Mouse (Mus musculus): ENCODE data around the gene Olfr473. TPM values are rescaled to one million over a fixed set of nuclear protein-coding genes. Genes with fewer than 3 reads are reported as not detected.
"Not testable (repeated sequence)": the region's sequence is repeated elsewhere in the genome, so short reads cannot be mapped to it uniquely, and the experiment has no call there.

Gene Olfr473
- not detected in 2 replicates for polyA plus RNA-seq (2015; fragmentation: Nextera tagmentation; extraction: Ambion mirVana)

DNA sequence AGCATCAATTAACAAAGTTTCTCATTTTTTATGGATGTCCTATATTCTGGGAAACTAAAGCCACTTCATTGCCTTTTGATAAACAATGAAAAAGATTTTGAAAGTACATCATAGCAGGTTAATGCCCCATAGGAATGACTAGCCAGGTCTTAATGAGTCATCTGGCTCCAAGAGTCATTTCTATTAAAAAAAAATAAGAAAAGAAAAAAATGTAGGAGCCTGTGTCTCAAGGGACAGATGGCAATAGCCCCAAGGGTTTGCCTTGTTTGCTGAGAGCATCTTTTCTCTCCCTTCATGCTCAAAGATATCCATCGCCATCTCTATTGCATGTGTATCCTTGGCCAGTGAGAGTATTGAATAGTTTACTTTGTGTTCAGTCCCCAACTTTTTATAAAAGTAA is at the start of gene Olfr473:
Gene Olfr473 (plus strand): TSS at position 301 of the 400 bp plus-strand sequence.
- no peak for ATAC-seq
- Histone ChIP-seq H3K9me3 (ENCODE audit: control insufficient read depth, low read length) (no peaks in the 10 kb centered on the region), H3K9ac (replicated peaks; ENCODE audit: low read depth, low read length) (no peak within 1 kb of the TSS), H3K27ac (ENCODE audit: low read length) (no peak within 1 kb of the TSS), H3K4me3 (replicated peaks; ENCODE audit: low read length) (no peak within 1 kb of the TSS), H3K36me3 (ENCODE audit: control insufficient read depth, insufficient read depth) (no peaks in the 10 kb centered on the region), H3K27me3 (replicated peaks; ENCODE audit: control insufficient read depth, insufficient read depth, low read length) (no peaks in the 10 kb centered on the region), H3K4me1 (replicated peaks; ENCODE audit: control insufficient read depth, insufficient read depth, low read length) (no peaks in the 10 kb centered on the region), H3K4me2 (ENCODE audit: low read length) (no peak within 1 kb of the TSS)
- WGBS: 97% methylated on average over 1 of the region's 1 CpGs

DNA sequence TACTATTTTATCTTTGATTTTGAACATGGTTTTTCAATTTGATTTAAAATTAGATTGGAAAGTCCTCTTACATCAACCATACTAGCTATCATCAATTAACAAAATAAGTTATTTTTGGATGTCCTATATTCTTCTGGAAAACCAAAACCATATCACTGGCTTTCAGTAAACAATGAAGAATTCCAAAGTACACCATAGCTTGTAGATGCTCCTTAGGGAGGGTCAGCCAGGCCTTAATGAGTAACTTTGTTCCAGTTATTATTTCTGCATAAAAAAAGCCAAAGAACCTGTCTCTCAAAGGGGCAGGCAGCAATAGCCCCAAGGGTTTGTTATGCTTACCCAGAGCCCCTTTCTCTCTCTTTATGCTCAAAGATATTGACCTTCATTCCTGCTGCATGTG is 32.6 kb upstream of the Olfr473 start, which contains the start of gene Olfr472:
Gene Olfr472 (plus strand): TSS at position 301 of the 400 bp plus-strand sequence.
- Histone ChIP-seq H3K4me2 (ENCODE audit: low read length) (no peak within 1 kb of the TSS), H3K4me1 (replicated peaks; ENCODE audit: control insufficient read depth, insufficient read depth, low read length) (no peaks in the 10 kb centered on the region), H3K9me3 (ENCODE audit: control insufficient read depth, low read length) (no peaks in the 10 kb centered on the region), H3K27me3 (replicated peaks; ENCODE audit: control insufficient read depth, insufficient read depth, low read length) (no peaks in the 10 kb centered on the region), H3K4me3 (replicated peaks; ENCODE audit: low read length) (no peak within 1 kb of the TSS), H3K36me3 (ENCODE audit: control insufficient read depth, insufficient read depth) (no peaks in the 10 kb centered on the region), H3K27ac (ENCODE audit: low read length) (no peak within 1 kb of the TSS), H3K9ac (replicated peaks; ENCODE audit: low read depth, low read length) (no peak within 1 kb of the TSS)
- no peak for ATAC-seq

DNA sequence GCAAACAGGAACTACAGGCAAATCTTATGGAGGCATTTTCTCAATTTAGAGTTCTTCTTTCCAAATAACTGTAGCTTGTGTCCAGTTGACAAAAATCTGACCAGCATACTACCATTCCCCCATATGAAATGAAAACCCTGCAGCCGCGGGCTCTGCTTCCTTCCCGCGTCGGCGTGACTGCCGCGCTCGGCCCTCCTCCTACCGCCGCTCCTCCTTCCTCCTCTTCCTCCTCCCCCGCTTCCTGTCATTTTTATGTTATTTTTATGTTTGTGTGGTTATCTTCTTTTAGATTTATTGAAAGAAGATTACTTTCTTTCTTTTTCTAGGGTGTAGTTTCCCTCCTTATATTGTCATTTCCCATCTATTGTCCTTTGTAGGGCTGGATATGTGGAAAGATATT is 22.3 kb downstream of the Olfr473 start:
- not testable (repeated sequence) for H3K9me3 ChIP-seq (ENCODE audit: control insufficient read depth, low read length); H3K27me3 ChIP-seq (replicated peaks; ENCODE audit: control insufficient read depth, insufficient read depth, low read length); H3K4me3 ChIP-seq (replicated peaks; ENCODE audit: low read length); H3K4me2 ChIP-seq (ENCODE audit: low read length); H3K9ac ChIP-seq (replicated peaks; ENCODE audit: low read depth, low read length); ATAC-seq; H3K4me1 ChIP-seq (replicated peaks; ENCODE audit: control insufficient read depth, insufficient read depth, low read length); H3K27ac ChIP-seq (ENCODE audit: low read length); H3K36me3 ChIP-seq (ENCODE audit: control insufficient read depth, insufficient read depth)
- WGBS: 96% methylated on average over 12 of the region's 12 CpGs

DNA sequence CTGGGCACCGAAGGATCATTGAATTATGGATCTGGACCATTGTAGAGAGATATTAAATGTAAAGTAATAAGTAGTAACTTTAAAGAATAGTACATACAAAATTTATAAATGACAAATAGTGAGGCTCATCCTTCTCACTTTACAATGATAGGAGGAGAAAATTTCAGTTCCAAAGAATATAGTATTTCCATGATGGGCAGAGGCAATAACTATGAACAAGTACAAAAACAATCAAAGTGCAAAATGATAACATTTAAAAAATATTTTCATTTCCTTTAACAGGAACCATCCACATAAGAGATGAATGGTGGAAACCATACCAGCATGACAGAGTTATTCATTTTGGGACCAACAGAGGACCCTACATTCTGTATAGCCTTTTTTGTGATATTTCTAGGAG is 24.1 kb downstream of the Olfr473 start, which contains the start of gene Olfr474:
Gene Olfr474 (plus strand): TSS at position 301 of the 400 bp plus-strand sequence.
- Histone ChIP-seq H3K9ac (replicated peaks; ENCODE audit: low read depth, low read length) (no peak within 1 kb of the TSS), H3K36me3 (ENCODE audit: control insufficient read depth, insufficient read depth) (no peaks in the 10 kb centered on the region), H3K27ac (ENCODE audit: low read length) (no peak within 1 kb of the TSS), H3K27me3 (replicated peaks; ENCODE audit: control insufficient read depth, insufficient read depth, low read length) (no peaks in the 10 kb centered on the region), H3K4me2 (ENCODE audit: low read length) (no peak within 1 kb of the TSS), H3K9me3 (ENCODE audit: control insufficient read depth, low read length) (no peaks in the 10 kb centered on the region), H3K4me3 (replicated peaks; ENCODE audit: low read length) (no peak within 1 kb of the TSS), H3K4me1 (replicated peaks; ENCODE audit: control insufficient read depth, insufficient read depth, low read length) (no peaks in the 10 kb centered on the region)
- no peak for ATAC-seq
- WGBS: 87% methylated on average over 1 of the region's 1 CpGs

DNA sequence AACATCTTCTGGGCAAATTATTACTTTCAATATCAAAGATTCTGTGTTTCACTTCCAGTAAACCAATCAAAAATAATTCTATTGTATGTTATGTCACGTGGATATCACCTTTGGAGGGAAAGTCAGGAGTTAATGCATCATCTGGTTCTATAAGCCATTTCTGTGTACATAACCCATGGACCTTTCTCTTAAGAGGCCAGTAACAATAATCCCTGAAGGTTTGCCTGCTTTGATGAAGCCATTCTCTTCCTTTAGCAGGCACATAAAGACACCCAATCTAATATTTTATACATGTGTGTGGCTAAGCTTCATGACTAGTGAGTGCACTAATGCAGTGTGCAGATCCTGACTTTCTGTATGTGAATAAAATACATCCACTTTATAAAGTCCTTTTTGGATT is 34.3 kb downstream of the Olfr473 start, which contains the start of gene Olfr476:
Gene Olfr476 (plus strand): TSS at position 301 of the 400 bp plus-strand sequence.
- Histone ChIP-seq H3K27ac (ENCODE audit: low read length) (no peak within 1 kb of the TSS), H3K4me3 (replicated peaks; ENCODE audit: low read length) (no peak within 1 kb of the TSS), H3K9me3 (ENCODE audit: control insufficient read depth, low read length) (no peaks in the 10 kb centered on the region), H3K4me2 (ENCODE audit: low read length) (no peak within 1 kb of the TSS), H3K9ac (replicated peaks; ENCODE audit: low read depth, low read length) (no peak within 1 kb of the TSS), H3K36me3 (ENCODE audit: control insufficient read depth, insufficient read depth) (no peaks in the 10 kb centered on the region), H3K4me1 (replicated peaks; ENCODE audit: control insufficient read depth, insufficient read depth, low read length) (no peaks in the 10 kb centered on the region), H3K27me3 (replicated peaks; ENCODE audit: control insufficient read depth, insufficient read depth, low read length) (no peaks in the 10 kb centered on the region)
- WGBS: 66% methylated on average over 1 of the region's 1 CpGs
- no peak for ATAC-seq

Other genes with a start within 250 kb of the Olfr473 start
- 0.18 TPM in 1 of 2 replicates, not detected in the other for gene Cyb5r2, start 172.4 kb upstream of the Olfr473 start, polyA plus RNA-seq (2015; fragmentation: Nextera tagmentation; extraction: Ambion mirVana)
- not detected in 2 replicates for gene Ovch2, start 129.2 kb upstream of the Olfr473 start, polyA plus RNA-seq (2015; fragmentation: Nextera tagmentation; extraction: Ambion mirVana)
- not detected in 2 replicates for gene Olfr467, start 118.2 kb upstream of the Olfr473 start, polyA plus RNA-seq (2015; fragmentation: Nextera tagmentation; extraction: Ambion mirVana)
- not detected in 2 replicates for gene Olfr469, start 104.9 kb upstream of the Olfr473 start, polyA plus RNA-seq (2015; fragmentation: Nextera tagmentation; extraction: Ambion mirVana)
- not detected in 2 replicates for gene Olfr470, start 83.0 kb upstream of the Olfr473 start, polyA plus RNA-seq (2015; fragmentation: Nextera tagmentation; extraction: Ambion mirVana)
- not detected in 2 replicates for gene Olfr472, start 32.5 kb upstream of the Olfr473 start, polyA plus RNA-seq (2015; fragmentation: Nextera tagmentation; extraction: Ambion mirVana)
- gene Olfr474, start 24.2 kb downstream of the Olfr473 start, polyA plus RNA-seq (2015; fragmentation: Nextera tagmentation; extraction: Ambion mirVana): not detected in 2 replicates
- gene Olfr476, start 34.4 kb downstream of the Olfr473 start, polyA plus RNA-seq (2015; fragmentation: Nextera tagmentation; extraction: Ambion mirVana): not detected in 2 replicates
- not detected in 2 replicates for gene Olfr477, start 56.2 kb downstream of the Olfr473 start, polyA plus RNA-seq (2015; fragmentation: Nextera tagmentation; extraction: Ambion mirVana)
- gene Olfr478, start 103.5 kb downstream of the Olfr473 start, polyA plus RNA-seq (2015; fragmentation: Nextera tagmentation; extraction: Ambion mirVana): not detected in 2 replicates
- not detected in 2 replicates for gene Olfr479, start 120.2 kb downstream of the Olfr473 start, polyA plus RNA-seq (2015; fragmentation: Nextera tagmentation; extraction: Ambion mirVana)
- gene Olfr480, start 136.9 kb downstream of the Olfr473 start, polyA plus RNA-seq (2015; fragmentation: Nextera tagmentation; extraction: Ambion mirVana): not detected in 2 replicates
- not detected in 2 replicates for gene Olfr481, start 149.4 kb downstream of the Olfr473 start, polyA plus RNA-seq (2015; fragmentation: Nextera tagmentation; extraction: Ambion mirVana)
- gene Olfr482, start 167.1 kb downstream of the Olfr473 start, polyA plus RNA-seq (2015; fragmentation: Nextera tagmentation; extraction: Ambion mirVana): not detected in 2 replicates
- not detected in 2 replicates for gene Olfr483, start 170.4 kb downstream of the Olfr473 start, polyA plus RNA-seq (2015; fragmentation: Nextera tagmentation; extraction: Ambion mirVana)
- not detected in 2 replicates for gene Olfr484, start 197.0 kb downstream of the Olfr473 start, polyA plus RNA-seq (2015; fragmentation: Nextera tagmentation; extraction: Ambion mirVana)
- gene Olfr485, start 229.4 kb downstream of the Olfr473 start, polyA plus RNA-seq (2015; fragmentation: Nextera tagmentation; extraction: Ambion mirVana): not detected in 2 replicates
- gene Olfr486, start 242.3 kb downstream of the Olfr473 start, polyA plus RNA-seq (2015; fragmentation: Nextera tagmentation; extraction: Ambion mirVana): not detected in 2 replicates